Comparison of ENCODE assay signal across 8 mouse cellular contexts in the genomic region with DNA sequence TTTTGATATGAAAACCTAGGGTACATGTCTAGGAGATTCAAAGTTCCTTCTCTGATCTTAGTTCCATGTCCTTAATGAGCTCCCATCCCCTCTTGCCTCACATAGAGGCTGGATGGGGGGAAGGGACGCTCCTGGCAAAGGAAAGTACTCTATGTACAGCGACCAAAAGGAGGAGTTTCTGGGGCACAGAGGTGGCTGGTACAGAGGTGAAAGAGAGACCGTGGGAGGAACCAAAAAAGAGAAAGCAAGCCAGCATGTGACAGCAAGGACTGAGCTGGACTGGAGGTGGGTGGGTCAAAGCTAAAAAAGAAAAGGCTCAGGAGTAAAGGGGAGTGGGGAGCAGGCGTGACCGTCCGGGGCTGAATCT. TPM values are rescaled to one million over a fixed set of nuclear protein-coding genes. Genes with fewer than 3 reads are reported as not detected.
DNase-seq lines count a peak whose midpoint lies in the region; ATAC-seq and TF ChIP-seq lines count a peak whose summit lies in the region.

No protein-coding gene starts in this region.

- no peaks in the 10 kb centered on the region for H3K4me1 ChIP-seq in brown adipose tissue, adult 24 weeks (ENCODE audit: control insufficient read depth, insufficient read depth, insufficient read length, low read length)
- peaks cover 26% of the 10 kb centered on the region for H3K4me1 ChIP-seq in heart, embryonic 15.5 days (replicated peaks)
- peaks cover 12% of the 10 kb centered on the region for H3K4me1 ChIP-seq in limb, embryonic 12.5 days (replicated peaks)
- peaks cover 8% of the 10 kb centered on the region; the same call in 1 of the 2 replicates for H3K4me1 ChIP-seq in midbrain, postnatal 0 days (ENCODE audit: insufficient read depth, low read length)

- H3K4me2 ChIP-seq in heart, embryonic 15.5 days = peak overlapping the region; percentile 91
- H3K4me2 ChIP-seq in limb, embryonic 12.5 days = peak overlapping the region; percentile 96
- peak overlapping the region; percentile 87 for H3K4me2 ChIP-seq in midbrain, postnatal 0 days (ENCODE audit: low read depth, low read length, poor library complexity, severe bottlenecking)

- 0 out of 2 replicates have a peak, but pooled peaks cover 4% of the 10 kb centered on the region for H3K27me3 ChIP-seq in heart, embryonic 15.5 days
- H3K27me3 ChIP-seq in limb, embryonic 12.5 days = 0 out of 2 replicates have a peak, but pooled peaks cover 5% of the 10 kb centered on the region
- H3K27me3 ChIP-seq in midbrain, postnatal 0 days (ENCODE audit: insufficient read depth, low read length) = no peaks in the 10 kb centered on the region

- peak overlapping the region; percentile 81 for H3K9ac ChIP-seq in heart, embryonic 15.5 days
- H3K9ac ChIP-seq in limb, embryonic 12.5 days (replicated peaks) = peak overlapping the region; percentile 63
- peak overlapping the region; percentile 55 for H3K9ac ChIP-seq in midbrain, postnatal 0 days (replicated peaks; ENCODE audit: low read length, poor library complexity, severe bottlenecking)

- no peaks in the 10 kb centered on the region for H3K9me3 ChIP-seq in heart, embryonic 15.5 days (replicated peaks)
- H3K9me3 ChIP-seq in limb, embryonic 12.5 days = no peaks in the 10 kb centered on the region
- H3K9me3 ChIP-seq in midbrain, postnatal 0 days (ENCODE audit: low read length) = no peaks in the 10 kb centered on the region

- under 1% methylated on average over 6 of the region's 6 CpGs for WGBS in heart, embryonic 15.5 days
- 1% methylated on average over 6 of the region's 6 CpGs for WGBS in limb, embryonic 12.5 days
- WGBS in midbrain, postnatal 0 days = 0% methylated on average over 6 of the region's 6 CpGs

- TF ChIP-seq CTCF in left cerebral cortex, adult 2 months (IDR thresholded peaks at IDR 0.05) = no peak
- no peak for TF ChIP-seq CTCF in midbrain, postnatal 0 days (IDR thresholded peaks at IDR 0.05)

- peak overlapping the region; percentile 91 for H3K4me3 ChIP-seq in left cerebral cortex, adult 2 months
- H3K4me3 ChIP-seq in brown adipose tissue, adult 24 weeks (ENCODE audit: insufficient read depth, low read depth, low read length) = peak overlapping the region; percentile 62
- peak overlapping the region; percentile 78 for H3K4me3 ChIP-seq in heart, embryonic 15.5 days
- H3K4me3 ChIP-seq in limb, embryonic 12.5 days (replicated peaks) = peak overlapping the region; percentile 65
- H3K4me3 ChIP-seq in midbrain, postnatal 0 days (ENCODE audit: low read depth, low read length) = peak overlapping the region; percentile 75

- intact Hi-C loops in left cerebral cortex, adult 2 months (cut with DNase I) = no loop called here
- intact Hi-C loops in left cerebral cortex, postnatal 36 days (cut with DNase I) = loop anchor here (2.0 kb wide), 1 partner anchor 42 kb away; a partner anchor contains a TSS

- H3K36me3 ChIP-seq in heart, embryonic 15.5 days = no peaks in the 10 kb centered on the region
- no peaks in the 10 kb centered on the region for H3K36me3 ChIP-seq in limb, embryonic 12.5 days
- H3K36me3 ChIP-seq in midbrain, postnatal 0 days (ENCODE audit: insufficient read depth, low read length) = no peaks in the 10 kb centered on the region

- ATAC-seq in heart, embryonic 15.5 days (replicated peaks; ENCODE audit: insufficient number of reproducible peaks, insufficient read depth, low FRiP score, low read depth) = peak; percentile 2; the same call in 1 of the 2 replicates
- ATAC-seq in limb, embryonic 12.5 days (ENCODE audit: insufficient number of reproducible peaks, insufficient read depth, low FRiP score, low TSS enrichment, low read depth) = no peak; the same call in 1 of the 2 replicates
- ATAC-seq in midbrain, postnatal 0 days (ENCODE audit: low FRiP score) = peak; percentile 0; the same call in 1 of the 2 replicates

- H3K27ac ChIP-seq in left cerebral cortex, adult 2 months = peak overlapping the region; percentile 91
- peak overlapping the region; percentile 36 for H3K27ac ChIP-seq in brown adipose tissue, adult 24 weeks (replicated peaks; ENCODE audit: low read depth, low read length)
- peak overlapping the region; percentile 95 for H3K27ac ChIP-seq in heart, embryonic 15.5 days
- H3K27ac ChIP-seq in limb, embryonic 12.5 days = peak overlapping the region; percentile 68; the same call in 1 of the 2 replicates
- peak overlapping the region; percentile 77 for H3K27ac ChIP-seq in midbrain, postnatal 0 days (ENCODE audit: low read depth, low read length)

- DNase-seq in left cerebral cortex, adult 2 months (ENCODE audit: extremely low spot score in 1 of 2, low spot score in 2 of 2) = peak in 1 of 2 experiments; percentile 11
- DNase-seq in left cerebral cortex, postnatal 36 days (ENCODE audit: low spot score in 2 of 2) = no peak
- peak; percentile 47 for DNase-seq in midbrain, postnatal 0 days (ENCODE audit: low spot score)
- DNase-seq in spleen, adult 18-20 months = no peak
- no peak for DNase-seq in gastrocnemius, adult 8-10 months (ENCODE audit: low spot score in 2 of 2)

RNA-seq across cellular contexts. Expression of a gene that starts 0.5 kb away (rescaled TPM):
- total RNA-seq in left cerebral cortex, adult 2 months (2021) = 10 to 100 TPM; 42.0 to 42.8 TPM
- total RNA-seq in left cerebral cortex, postnatal 36 days (2021) = 10 to 100 TPM; 44.3 to 49.7 TPM
- polyA plus RNA-seq in brown adipose tissue, adult 24 weeks (2012; ENCODE audit: insufficient read depth, insufficient read length, missing spikeins) = 442 and 528 TPM in 2 replicates
- polyA plus RNA-seq in heart, embryonic 15.5 days (2015; fragmentation: Nextera tagmentation; extraction: Ambion mirVana) = 55.5 and 58.9 TPM in 2 replicates
- polyA plus RNA-seq in limb, embryonic 12.5 days (2016; fragmentation: Nextera tagmentation; extraction: Ambion mirVana) = 32.5 and 35.0 TPM in 2 replicates
- 41.3 and 45.4 TPM in 2 replicates for total RNA-seq in midbrain, postnatal 0 days (2014; rRNA removed)
- polyA plus RNA-seq in midbrain, postnatal 0 days (2015; fragmentation: Nextera tagmentation; extraction: Ambion mirVana) = 37.4 and 40.1 TPM in 2 replicates
- 100 to 1,000 TPM; 111 to 136 (median 124) TPM for total RNA-seq in gastrocnemius, adult 8-10 months (2022)

RNA-seq across cellular contexts. Expression of a gene that starts 0.9 kb away (rescaled TPM):
- 10 to 100 TPM; 22.8 to 23.8 TPM for total RNA-seq in left cerebral cortex, adult 2 months (2021)
- total RNA-seq in left cerebral cortex, postnatal 36 days (2021) = 10 to 100 TPM; 21.3 to 24.6 TPM
- polyA plus RNA-seq in brown adipose tissue, adult 24 weeks (2012; ENCODE audit: insufficient read depth, insufficient read length, missing spikeins) = 13.7 and 19.7 TPM in 2 replicates
- polyA plus RNA-seq in heart, embryonic 15.5 days (2015; fragmentation: Nextera tagmentation; extraction: Ambion mirVana) = 13.3 and 15.1 TPM in 2 replicates
- polyA plus RNA-seq in limb, embryonic 12.5 days (2016; fragmentation: Nextera tagmentation; extraction: Ambion mirVana) = 29.5 and 30.6 TPM in 2 replicates
- total RNA-seq in midbrain, postnatal 0 days (2014; rRNA removed) = 33.4 and 67.8 TPM in 2 replicates
- 22.8 and 26.7 TPM in 2 replicates for polyA plus RNA-seq in midbrain, postnatal 0 days (2015; fragmentation: Nextera tagmentation; extraction: Ambion mirVana)
- 10 to 100 TPM in 3 of 4 experiments, 1 to 10 TPM in 1; 9.7 to 11.6 (median 10.5) TPM for total RNA-seq in gastrocnemius, adult 8-10 months (2022)

RNA-seq across cellular contexts. Expression of a gene that starts 33.3 kb away (rescaled TPM):
- total RNA-seq in left cerebral cortex, adult 2 months (2021) = 10 to 100 TPM; 11.3 to 11.8 TPM
- total RNA-seq in left cerebral cortex, postnatal 36 days (2021) = 10 to 100 TPM; 11.4 to 13.3 TPM
- 11.2 and 14.2 TPM in 2 replicates for polyA plus RNA-seq in brown adipose tissue, adult 24 weeks (2012; ENCODE audit: insufficient read depth, insufficient read length, missing spikeins)
- polyA plus RNA-seq in heart, embryonic 15.5 days (2015; fragmentation: Nextera tagmentation; extraction: Ambion mirVana) = 19.7 and 22.2 TPM in 2 replicates
- 28.9 and 31.0 TPM in 2 replicates for polyA plus RNA-seq in limb, embryonic 12.5 days (2016; fragmentation: Nextera tagmentation; extraction: Ambion mirVana)
- total RNA-seq in midbrain, postnatal 0 days (2014; rRNA removed) = 8.8 and 11.7 TPM in 2 replicates
- polyA plus RNA-seq in midbrain, postnatal 0 days (2015; fragmentation: Nextera tagmentation; extraction: Ambion mirVana) = 18.4 and 19.1 TPM in 2 replicates
- 10 to 100 TPM in 2 of 4 experiments, 1 to 10 TPM in 2; 9.1 to 13.0 (median 10.4) TPM for total RNA-seq in gastrocnemius, adult 8-10 months (2022)

RNA-seq across cellular contexts. Expression of a gene that starts 41.5 kb away (rescaled TPM):
- total RNA-seq in left cerebral cortex, adult 2 months (2021) = 10 to 100 TPM; 10.1 TPM
- total RNA-seq in left cerebral cortex, postnatal 36 days (2021) = 1 to 10 TPM; 4.6 to 9.0 TPM
- 11.5 and 16.1 TPM in 2 replicates for polyA plus RNA-seq in brown adipose tissue, adult 24 weeks (2012; ENCODE audit: insufficient read depth, insufficient read length, missing spikeins)
- 1.1 and 1.5 TPM in 2 replicates for polyA plus RNA-seq in heart, embryonic 15.5 days (2015; fragmentation: Nextera tagmentation; extraction: Ambion mirVana)
- polyA plus RNA-seq in limb, embryonic 12.5 days (2016; fragmentation: Nextera tagmentation; extraction: Ambion mirVana) = 1.5 and 2.1 TPM in 2 replicates
- 1.3 and 2.1 TPM in 2 replicates for total RNA-seq in midbrain, postnatal 0 days (2014; rRNA removed)
- 2.4 and 3.2 TPM in 2 replicates for polyA plus RNA-seq in midbrain, postnatal 0 days (2015; fragmentation: Nextera tagmentation; extraction: Ambion mirVana)
- 1 to 10 TPM; 1.2 to 2.5 (median 1.3) TPM for total RNA-seq in gastrocnemius, adult 8-10 months (2022)

RNA-seq across cellular contexts. Expression of a gene that starts 41.5 kb away (rescaled TPM):
- total RNA-seq in left cerebral cortex, adult 2 months (2021) = 10 to 100 TPM; 21.8 to 23.9 TPM
- 10 to 100 TPM; 24.0 to 25.4 TPM for total RNA-seq in left cerebral cortex, postnatal 36 days (2021)
- polyA plus RNA-seq in brown adipose tissue, adult 24 weeks (2012; ENCODE audit: insufficient read depth, insufficient read length, missing spikeins) = 78.5 and 97.3 TPM in 2 replicates
- polyA plus RNA-seq in heart, embryonic 15.5 days (2015; fragmentation: Nextera tagmentation; extraction: Ambion mirVana) = 30.3 and 32.2 TPM in 2 replicates
- polyA plus RNA-seq in limb, embryonic 12.5 days (2016; fragmentation: Nextera tagmentation; extraction: Ambion mirVana) = 10.9 and 11.4 TPM in 2 replicates
- total RNA-seq in midbrain, postnatal 0 days (2014; rRNA removed) = 15.6 and 15.9 TPM in 2 replicates
- 12.4 and 14.1 TPM in 2 replicates for polyA plus RNA-seq in midbrain, postnatal 0 days (2015; fragmentation: Nextera tagmentation; extraction: Ambion mirVana)
- 10 to 100 TPM; 13.0 to 18.2 (median 13.9) TPM for total RNA-seq in gastrocnemius, adult 8-10 months (2022)

Comparison
In these comparisons a context has a peak if more than half of its experiments do, and no peak if none do; other contexts are left out.
1. H3K27ac ChIP-seq: peak in every context shown above with its lines; median percentile 95 in heart, embryonic 15.5 days; 91 in left cerebral cortex, adult 2 months; 77 in midbrain, postnatal 0 days; 68 in limb, embryonic 12.5 days; 36 in brown adipose tissue, adult 24 weeks.